Mouse (Mus musculus) kidney, embryonic 14.5 days (tissue): Measurements from ENCODE around the gene Hoxc13. TPM values are rescaled to one million over a fixed set of nuclear protein-coding genes. Genes with fewer than 3 reads are reported as not detected.
A peak's percentile ranks its signal among the peaks of the same experiment; 100 is the strongest.

ENCODE experiments used
- ATAC-seq: fragments of 200-750 bp; cut with Nextera tagmentation; 2 replicates; pipeline ENCODE4 v1.8.0; 2017; ENCODE audit warnings: moderate number of reproducible peaks, mild to moderate bottlenecking, moderate TSS enrichment, moderate library complexity; ENCODE audit not compliant: low FRiP score, low TSS enrichment
- H3K27ac ChIP-seq: fragments of 300-500 bp; sonication (generic); 2 replicates; pipeline ENCODE4 v1.5.1; 2014; ENCODE audit warnings: low read depth, mild to moderate bottlenecking, low read length, moderate library complexity, mixed read lengths
- H3K27me3 ChIP-seq: fragments of 300-500 bp; sonication (generic); 2 replicates; pipeline ENCODE4 v1.6.1; 2014; ENCODE audit warnings: mild to moderate bottlenecking, low read length; ENCODE audit not compliant: control insufficient read depth, insufficient read depth
- H3K36me3 ChIP-seq: fragments of 300-500 bp; sonication (generic); 2 replicates; pipeline ENCODE4 v1.6.1; 2014; ENCODE audit warnings: low read length, mixed read lengths; ENCODE audit not compliant: control insufficient read depth, insufficient read depth
- H3K4me1 ChIP-seq: fragments of 300-500 bp; sonication (generic); 2 replicates; pipeline ENCODE4 v1.6.1; 2014; ENCODE audit warnings: low read length, mixed read lengths; ENCODE audit not compliant: control insufficient read depth, insufficient read depth
- H3K4me2 ChIP-seq: fragments of 300-500 bp; sonication (generic); replicated peaks from 2 replicates; pipeline ENCODE4 v1.6.1; 2014; ENCODE audit warnings: low read depth, mild to moderate bottlenecking, low read length
- H3K4me3 ChIP-seq: fragments of 300-500 bp; sonication (generic); 2 replicates; pipeline ENCODE4 v1.5.1; 2014; ENCODE audit warnings: mild to moderate bottlenecking, low read length
- H3K9ac ChIP-seq: fragments of 300-500 bp; sonication (generic); 2 replicates; pipeline ENCODE4 v1.6.1; 2014; ENCODE audit warnings: low read depth, mild to moderate bottlenecking, low read length, moderate library complexity
- H3K9me3 ChIP-seq: fragments of 300-500 bp; sonication (generic); 2 replicates; pipeline ENCODE4 v1.6.1; 2016; ENCODE audit warnings: low read length; ENCODE audit not compliant: control insufficient read depth
- WGBS: fragments of 180-500 bp; shearing (Covaris S2); extraction: QIAGEN DNeasy Blood & Tissue Kit; methylation state at CpG from one replicate; pipeline ENCODE4 v1.1.7; 2014; 5-methylcytosine and 5-hydroxymethylcytosine counted together
- polyA plus RNA-seq: library from polyadenylated mRNA; unstranded; fragments of >200 nt; fragmentation: Nextera tagmentation; extraction: Ambion mirVana; gene quantifications from 2 replicates; pipeline ENCODE4 v1.2.1, GENCODE M21; 2014

Hoxc13 gene
- polyA plus RNA-seq, 1 experiment from 2014 or later: not detected

DNA sequence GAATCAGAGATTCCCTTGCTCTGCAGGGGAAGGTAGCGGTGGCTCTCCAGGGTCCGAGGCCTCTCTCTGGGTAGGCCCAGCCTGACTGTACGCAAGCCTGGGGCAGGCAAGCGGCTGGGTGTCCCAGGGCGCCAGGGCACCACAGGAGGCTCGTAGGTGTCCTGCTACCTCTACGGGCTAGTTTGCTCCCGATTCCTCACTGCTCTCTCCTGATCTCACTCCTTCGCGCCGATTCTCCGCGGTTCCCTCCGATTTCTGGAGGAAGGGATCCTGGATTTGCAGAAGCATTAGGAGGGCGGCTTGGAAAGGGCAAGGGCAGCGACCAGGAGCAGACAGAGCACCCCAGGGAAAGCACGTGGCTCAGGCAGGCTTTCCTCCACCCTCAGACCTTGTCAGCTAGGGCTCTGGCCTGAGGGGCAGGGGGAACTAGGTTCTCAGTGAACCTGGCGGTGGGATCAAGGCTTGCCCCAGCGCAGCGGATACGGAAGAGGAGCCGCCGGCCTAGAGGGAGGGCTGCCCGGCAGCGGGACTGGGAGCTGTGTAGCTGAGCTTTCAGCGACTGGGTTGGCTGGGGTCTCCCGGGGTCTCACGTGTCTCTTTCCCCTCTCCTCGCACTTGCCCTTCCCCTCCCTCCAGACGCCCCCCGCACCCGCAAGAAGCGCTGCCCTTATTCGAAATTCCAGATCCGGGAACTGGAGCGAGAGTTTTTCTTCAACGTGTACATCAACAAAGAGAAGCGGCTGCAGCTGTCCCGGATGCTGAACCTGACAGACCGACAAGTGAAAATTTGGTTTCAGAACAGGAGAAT lies 35.1 kb downstream of the Hoxc13 start:
- Histone ChIP-seq H3K27ac (peak overlapping the region; percentile 90), H3K9ac (peak overlapping the region; percentile 80), H3K4me3 (peak overlapping the region; percentile 59), H3K9me3 (no peaks in the 10 kb centered on the region), H3K4me1 (peaks cover 31% of the 10 kb centered on the region), H3K36me3 (no peaks in the 10 kb centered on the region), H3K27me3 (peaks cover 23% of the 10 kb centered on the region), H3K4me2 (peak overlapping the region; percentile 63)
- under 1% methylated on average over 39 of the region's 40 CpGs for WGBS
- ATAC-seq: no peak

DNA sequence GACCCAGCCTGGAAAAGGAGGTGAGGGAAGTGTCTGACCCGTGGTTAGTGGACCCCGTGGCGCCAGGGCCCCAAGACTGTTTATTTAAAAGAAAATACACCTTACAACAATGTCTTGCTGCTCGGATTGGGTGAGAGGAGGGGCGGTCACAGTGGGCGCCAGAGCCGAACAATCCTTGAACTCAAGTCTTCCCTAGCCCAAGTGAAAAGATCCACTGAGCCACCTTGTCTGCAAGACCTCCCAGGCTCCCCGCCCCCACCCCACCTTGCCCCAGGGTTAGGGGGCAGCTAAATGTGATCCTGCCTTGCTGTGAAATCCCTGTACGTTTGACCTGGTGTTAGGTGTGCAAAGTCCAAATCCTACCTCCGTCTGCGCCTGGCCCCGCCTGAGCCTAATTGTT lies 36.0 kb downstream of the Hoxc13 start:
- Histone ChIP-seq H3K27me3 (peaks cover 17% of the 10 kb centered on the region), H3K27ac (peak overlapping the region; percentile 90; the same call in 1 of the 2 replicates), H3K4me3 (peak overlapping the region; percentile 59), H3K36me3 (no peaks in the 10 kb centered on the region), H3K4me2 (peak overlapping the region; percentile 63), H3K9me3 (no peaks in the 10 kb centered on the region), H3K9ac (peak overlapping the region; percentile 80; the same call in 1 of the 2 replicates), H3K4me1 (peaks cover 31% of the 10 kb centered on the region)
- peak; percentile 10; the same call in 1 of the 2 replicates for ATAC-seq
- 3% methylated on average over 12 of the region's 12 CpGs for WGBS

DNA sequence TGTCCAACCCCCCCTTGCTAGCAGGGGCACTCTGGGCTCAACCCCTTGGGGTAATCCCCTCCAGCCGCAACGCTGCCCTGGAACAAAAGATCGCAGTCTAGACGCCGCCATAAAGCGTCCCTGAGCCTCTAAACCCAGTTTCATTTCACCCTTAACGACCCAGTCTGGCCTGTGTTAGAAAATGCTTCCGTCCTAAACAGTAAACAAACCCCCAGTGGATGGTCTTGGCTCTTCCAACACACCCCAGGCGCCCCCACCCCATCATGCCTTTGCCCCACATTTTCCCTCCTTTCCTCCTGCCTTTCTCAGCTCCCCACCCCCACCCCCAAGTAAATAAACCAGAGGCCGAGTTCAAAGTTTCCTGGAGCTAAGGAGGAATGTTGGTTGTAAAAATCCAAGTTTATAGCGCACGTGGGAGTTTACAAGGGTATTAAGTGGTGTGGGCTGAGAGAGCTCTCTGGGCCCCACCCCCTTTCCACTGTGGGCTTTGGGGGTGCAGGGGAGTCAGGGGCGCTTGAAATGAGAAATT lies 38.8 kb downstream of the Hoxc13 start:
- peaks cover 27% of the 10 kb centered on the region for H3K4me1 ChIP-seq
- peak overlapping the region; percentile 96 for H3K27ac ChIP-seq
- no peaks in the 10 kb centered on the region; the same call in 1 of the 2 replicates for H3K27me3 ChIP-seq
- 2% methylated on average over 13 of the region's 13 CpGs for whole genome bisulfite sequencing
- no peaks in the 10 kb centered on the region for H3K9me3 ChIP-seq
- no peaks in the 10 kb centered on the region for H3K36me3 ChIP-seq
- peak overlapping the region; percentile 32 for H3K4me3 ChIP-seq
- H3K4me2 ChIP-seq: peak overlapping the region; percentile 55
- ATAC-seq: peak; percentile 45
- peak overlapping the region; percentile 63 for H3K9ac ChIP-seq

DNA sequence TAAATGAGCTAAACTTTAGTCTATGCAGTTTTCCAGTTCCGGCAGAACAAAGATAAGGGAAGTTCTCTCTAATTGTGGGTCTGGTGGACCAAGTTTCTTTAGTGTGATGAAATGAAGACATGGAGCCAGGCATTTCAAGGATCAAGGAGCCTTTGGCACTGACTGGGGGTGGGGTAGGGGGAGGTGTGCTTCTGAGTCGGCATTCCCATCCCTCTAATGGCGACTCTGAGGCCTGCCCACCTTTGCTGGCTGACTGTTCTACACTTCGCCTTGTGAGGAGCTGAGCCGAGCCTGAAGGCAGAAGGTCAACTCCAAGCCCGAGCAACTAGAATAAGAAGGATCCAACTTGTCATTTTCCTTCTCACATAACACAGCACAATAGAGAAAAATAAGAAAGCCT lies 40.8 kb downstream of the Hoxc13 start:
- Histone ChIP-seq H3K9me3 (no peaks in the 10 kb centered on the region), H3K4me2 (peak overlapping the region; percentile 55), H3K27me3 (peaks cover 7% of the 10 kb centered on the region; the same call in 1 of the 2 replicates), H3K27ac (peak overlapping the region; percentile 96), H3K36me3 (no peaks in the 10 kb centered on the region), H3K4me3 (peak overlapping the region; percentile 22; the same call in 1 of the 2 replicates), H3K9ac (peak overlapping the region; percentile 61), H3K4me1 (peaks cover 25% of the 10 kb centered on the region)
- 2% methylated on average over 6 of the region's 6 CpGs for WGBS
- ATAC-seq: no peak

DNA sequence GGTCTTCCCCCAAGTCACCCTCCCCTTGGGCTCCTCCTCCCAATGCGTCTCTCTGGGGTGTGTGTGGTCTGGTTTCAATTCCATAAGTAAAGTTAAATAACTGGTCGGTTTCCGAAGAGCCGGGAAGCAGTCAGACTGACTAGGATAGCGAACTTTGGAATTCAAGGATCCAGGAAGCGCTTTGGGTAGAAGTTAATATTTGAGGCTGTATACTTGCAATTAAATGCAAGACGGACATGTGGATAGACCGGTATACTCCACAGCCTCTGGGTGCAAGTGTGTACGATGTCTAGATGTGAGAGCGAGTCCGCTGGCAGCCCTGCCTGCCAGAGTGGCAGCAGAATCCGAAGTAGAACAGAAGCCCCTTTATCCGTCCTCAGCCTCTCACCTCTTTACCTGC lies 41.6 kb downstream of the Hoxc13 start:
- peak overlapping the region; percentile 89 for H3K4me2 ChIP-seq
- H3K4me3 ChIP-seq: peak overlapping the region; percentile 70
- WGBS: 5% methylated on average over 13 of the region's 13 CpGs
- peaks cover 17% of the 10 kb centered on the region for H3K4me1 ChIP-seq
- peaks cover 7% of the 10 kb centered on the region; the same call in 1 of the 2 replicates for H3K27me3 ChIP-seq
- no peak for ATAC-seq
- peak overlapping the region; percentile 81 for H3K9ac ChIP-seq
- no peaks in the 10 kb centered on the region for H3K9me3 ChIP-seq
- peak overlapping the region; percentile 95 for H3K27ac ChIP-seq
- H3K36me3 ChIP-seq: no peaks in the 10 kb centered on the region

DNA sequence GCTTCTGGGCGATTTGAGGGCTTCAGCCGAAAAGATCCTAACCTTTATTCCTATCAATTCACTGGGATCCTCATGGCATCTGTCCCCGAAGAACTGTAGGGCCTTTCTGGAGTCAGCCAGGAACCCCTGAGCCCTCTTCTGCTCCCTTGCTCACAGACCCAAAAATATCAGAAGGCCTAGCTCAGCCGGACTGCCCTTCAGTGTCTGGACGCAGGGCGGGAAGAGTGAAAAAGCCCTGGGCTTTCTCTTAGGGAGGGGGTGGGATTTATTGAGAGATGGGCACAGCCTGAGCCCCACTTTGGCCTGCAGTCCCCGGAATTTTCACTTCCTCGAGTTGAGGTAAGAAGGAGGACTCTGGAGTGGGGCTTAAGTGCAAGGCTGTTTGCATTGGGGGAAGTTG lies 42.4 kb downstream of the Hoxc13 start:
- Histone ChIP-seq H3K4me2 (peak overlapping the region; percentile 89), H3K4me3 (peak overlapping the region; percentile 70), H3K4me1 (peaks cover 11% of the 10 kb centered on the region; the same call in 1 of the 2 replicates), H3K27me3 (peaks cover 7% of the 10 kb centered on the region; the same call in 1 of the 2 replicates), H3K9me3 (no peaks in the 10 kb centered on the region), H3K9ac (peak overlapping the region; percentile 81), H3K36me3 (no peaks in the 10 kb centered on the region), H3K27ac (peak overlapping the region; percentile 95)
- ATAC-seq: no peak
- 6% methylated on average over 8 of the region's 8 CpGs for WGBS

DNA sequence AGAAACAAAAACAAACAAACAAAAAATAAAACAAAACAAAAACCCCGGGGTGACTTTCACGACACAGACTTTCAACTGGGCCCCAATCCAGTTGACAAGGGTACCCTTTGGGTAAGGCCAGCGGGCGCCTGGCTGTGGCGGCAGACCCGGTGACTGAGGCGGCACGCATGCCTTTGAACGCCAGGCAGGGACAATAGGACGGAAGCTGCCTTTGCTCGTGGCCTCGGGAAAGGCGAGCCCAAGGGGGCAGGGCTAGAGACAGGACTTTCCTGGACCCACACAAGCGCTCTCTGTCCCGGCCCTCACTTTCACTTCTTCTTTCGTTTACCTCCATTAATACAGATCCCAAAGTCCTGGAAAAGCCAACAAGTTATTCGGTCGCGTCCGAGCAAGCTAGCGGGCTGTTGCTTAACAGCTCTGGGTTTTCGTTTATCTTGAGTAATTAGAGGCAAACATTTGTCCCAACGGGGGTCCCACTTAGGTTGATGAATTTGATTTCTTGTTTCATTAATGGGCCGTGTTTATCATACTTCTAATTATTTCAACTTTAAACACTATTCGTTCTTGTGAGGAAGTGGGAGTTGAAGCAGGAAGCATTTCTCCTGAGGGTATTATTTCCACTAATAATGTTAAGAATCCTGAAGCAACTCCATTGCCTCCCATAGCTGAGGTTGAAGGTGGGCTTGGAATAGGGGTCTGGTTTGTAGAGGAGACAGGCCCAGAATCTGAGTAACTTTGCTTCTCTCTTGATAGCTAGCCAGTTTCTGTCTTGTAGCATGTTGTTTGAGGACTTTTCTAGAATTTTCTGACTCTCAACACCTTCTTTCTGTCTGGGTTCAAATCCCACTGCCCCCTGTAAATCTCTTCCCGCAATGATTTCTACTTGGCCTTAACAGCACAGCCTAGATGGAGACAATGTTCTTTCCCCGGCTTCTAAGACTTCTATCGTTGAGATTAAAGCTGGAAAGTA lies 43.1 kb downstream of the Hoxc13 start:
- H3K4me3 ChIP-seq: peak overlapping the region; percentile 70
- ATAC-seq: 0 out of 2 replicates have a peak, but pooled peaks have one; percentile 21
- H3K27ac ChIP-seq: peak overlapping the region; percentile 95
- no peaks in the 10 kb centered on the region for H3K36me3 ChIP-seq
- peak overlapping the region; percentile 89 for H3K4me2 ChIP-seq
- no peaks in the 10 kb centered on the region for H3K9me3 ChIP-seq
- H3K27me3 ChIP-seq: peaks cover 11% of the 10 kb centered on the region; the same call in 1 of the 2 replicates
- H3K9ac ChIP-seq: peak overlapping the region; percentile 81
- 0 out of 2 replicates have a peak, but pooled peaks cover 11% of the 10 kb centered on the region for H3K4me1 ChIP-seq
- WGBS: 2% methylated on average over 28 of the region's 28 CpGs
